Mouse (Mus musculus): ENCODE data around the gene Ripor2. TPM values are rescaled to one million over a fixed set of nuclear protein-coding genes. Genes with fewer than 3 reads are reported as not detected.

Gene Ripor2
- polyA plus RNA-seq, 1 experiment from 2014 or later: 0.72 TPM

Other genes with a start within 250 kb of the Ripor2 start
- not detected in 2 replicates for gene Armh2, start 159.0 kb downstream of the Ripor2 start, polyA plus RNA-seq (2014; fragmentation: Nextera tagmentation; extraction: Ambion mirVana)
- gene Gmnn, start 179.7 kb downstream of the Ripor2 start, polyA plus RNA-seq (2014; fragmentation: Nextera tagmentation; extraction: Ambion mirVana): 151 and 169 TPM in 2 replicates
- gene BC005537, start 219.5 kb downstream of the Ripor2 start, polyA plus RNA-seq (2014; fragmentation: Nextera tagmentation; extraction: Ambion mirVana): 18.4 and 20.4 TPM in 2 replicates
- gene Acot13, start 249.4 kb downstream of the Ripor2 start, polyA plus RNA-seq (2014; fragmentation: Nextera tagmentation; extraction: Ambion mirVana): 71.1 and 71.4 TPM in 2 replicates
- gene Tdp2, start 249.5 kb downstream of the Ripor2 start, polyA plus RNA-seq (2014; fragmentation: Nextera tagmentation; extraction: Ambion mirVana): 73.7 and 79.4 TPM in 2 replicates

Data from limb, embryonic 11.5 days (tissue).